Mouse (Mus musculus) gastrocnemius, postnatal 14 days (tissue): ENCODE measurements around the gene Hmga2. TPM values are rescaled to one million over a fixed set of nuclear protein-coding genes. Genes with fewer than 3 reads are reported as not detected.

Experiments used
- DNase-seq: peaks from one replicate; pipeline ENCODE4 v3.0.0; 2021; ENCODE audit warnings: mixed read lengths
- intact Hi-C: fragments of 180-260 bp; cut with DNase I; formaldehyde crosslinking; loops from one replicate; pipeline ENCODE4 v1.15.1; 2025; ENCODE audit warnings: low total_unique reads
- total RNA-seq, 2 experiments: library from RNA; stranded (reverse); gene quantifications; 2 replicates each; pipeline ENCODE4 v1.2.3; 2021

The Hmga2 gene
- total RNA-seq, 2 experiments from 2014 or later, result 0.06 TPM; not detected in 1

GRCm38 (mm10) chr10:120402966-120403365 is 73.3 kb downstream of the Hmga2 start:
- intact Hi-C loops, result no loop called here
- DNase-seq, result peak; percentile 27

GRCm38 (mm10) chr10:120401787-120402186 is 74.5 kb downstream of the Hmga2 start:
- intact Hi-C loops, result no loop called here

GRCm38 (mm10) chr10:120399846-120400510 is 76.3 kb downstream of the Hmga2 start:
- DNase-seq, result no peak
- intact Hi-C loops, result no loop called here

More at GRCm38 (mm10) chr10:120401787-120402186, 74.5 kb downstream of the Hmga2 start:
- no peak for DNase-seq

- intact Hi-C loops, result no loop called here
- DNase-seq, result no peak
These were observed 77.5 kb downstream of the Hmga2 start for GRCm38 (mm10) chr10:120398745-120399144.

- no peak for DNase-seq
- intact Hi-C loops, result no loop called here
These were observed 79.0 kb downstream of the Hmga2 start for GRCm38 (mm10) chr10:120397211-120397631.

GRCm38 (mm10) chr10:120395550-120395949 is 80.7 kb downstream of the Hmga2 start:
- intact Hi-C loops, result no loop called here
- DNase-seq, result no peak

GRCm38 (mm10) chr10:120394740-120395139 is 81.5 kb downstream of the Hmga2 start:
- intact Hi-C loops, result no loop called here

GRCm38 (mm10) chr10:120391971-120392716 is 84.1 kb downstream of the Hmga2 start:
- intact Hi-C loops, result no loop called here
- no peak for DNase-seq

More at GRCm38 (mm10) chr10:120394740-120395139, 81.5 kb downstream of the Hmga2 start:
- DNase-seq, result no peak

GRCm38 (mm10) chr10:120390912-120391835 is 85.1 kb downstream of the Hmga2 start:
- DNase-seq, result no peak
- intact Hi-C loops, result no loop called here

GRCm38 (mm10) chr10:120389707-120390106 is 86.6 kb downstream of the Hmga2 start:
- intact Hi-C loops, result no loop called here
- DNase-seq, result no peak

GRCm38 (mm10) chr10:120388966-120389365 is 87.3 kb downstream of the Hmga2 start:
- intact Hi-C loops, result no loop called here

GRCm38 (mm10) chr10:120388400-120388871 is 87.8 kb downstream of the Hmga2 start:
- intact Hi-C loops, result no loop called here

More at GRCm38 (mm10) chr10:120388966-120389365, 87.3 kb downstream of the Hmga2 start:
- DNase-seq, result no peak

GRCm38 (mm10) chr10:120387105-120387504 is 89.2 kb downstream of the Hmga2 start:
- intact Hi-C loops, result no loop called here
- no peak for DNase-seq

More at GRCm38 (mm10) chr10:120388400-120388871, 87.8 kb downstream of the Hmga2 start:
- no peak for DNase-seq

GRCm38 (mm10) chr10:120384797-120385600 is 91.3 kb downstream of the Hmga2 start:
- no peak for DNase-seq
- intact Hi-C loops, result no loop called here

- intact Hi-C loops, result no loop called here
- no peak for DNase-seq
These were observed 92.2 kb downstream of the Hmga2 start for GRCm38 (mm10) chr10:120384040-120384439.

GRCm38 (mm10) chr10:120377795-120378194 is 98.5 kb downstream of the Hmga2 start:
- intact Hi-C loops, result no loop called here

GRCm38 (mm10) chr10:120377327-120377752 is 98.9 kb downstream of the Hmga2 start:
- peak; percentile 64 for DNase-seq
- intact Hi-C loops, result no loop called here

More at GRCm38 (mm10) chr10:120377795-120378194, 98.5 kb downstream of the Hmga2 start:
- no peak for DNase-seq

GRCm38 (mm10) chr10:120375438-120375837 is 100.8 kb downstream of the Hmga2 start:
- no peak for DNase-seq
- intact Hi-C loops, result no loop called here

- DNase-seq, result no peak
- intact Hi-C loops, result no loop called here
These were observed 105.1 kb downstream of the Hmga2 start for GRCm38 (mm10) chr10:120371215-120371614.
